Mouse (Mus musculus) myocyte (in vitro differentiated cells): ENCODE data around the gene Myo9b.

ENCODE experiments used
- CEBPB ChIP-seq: IDR thresholded peaks from 2 replicates; pipeline ENCODE4 v1.6.1; 2011; ENCODE audit warnings: mild to moderate bottlenecking, moderate library complexity; ENCODE audit not compliant: poor library complexity, insufficient read depth, severe bottlenecking
- MYOD1 ChIP-seq, 3 experiments: IDR thresholded peaks; one replicate each; pipeline ENCODE4 v1.6.1; 2011; ENCODE audit warnings: control low read depth in 2 of 3, low read depth in 2 of 3, mild to moderate bottlenecking in 2 of 3, moderate library complexity in 1 of 3; ENCODE audit not compliant: insufficient read length in 2 of 3, control insufficient read depth in 1 of 3
- POLR2AphosphoS2 ChIP-seq: IDR thresholded peaks from one replicate; pipeline ENCODE4 v1.6.1; 2011; ENCODE audit warnings: low read depth, control low read depth; ENCODE audit not compliant: insufficient read length
- TCF12 ChIP-seq: IDR thresholded peaks from one replicate; pipeline ENCODE4 v1.6.1; 2011; ENCODE audit warnings: mild to moderate bottlenecking, control low read depth; ENCODE audit not compliant: poor library complexity, insufficient read depth, severe bottlenecking

DNA sequence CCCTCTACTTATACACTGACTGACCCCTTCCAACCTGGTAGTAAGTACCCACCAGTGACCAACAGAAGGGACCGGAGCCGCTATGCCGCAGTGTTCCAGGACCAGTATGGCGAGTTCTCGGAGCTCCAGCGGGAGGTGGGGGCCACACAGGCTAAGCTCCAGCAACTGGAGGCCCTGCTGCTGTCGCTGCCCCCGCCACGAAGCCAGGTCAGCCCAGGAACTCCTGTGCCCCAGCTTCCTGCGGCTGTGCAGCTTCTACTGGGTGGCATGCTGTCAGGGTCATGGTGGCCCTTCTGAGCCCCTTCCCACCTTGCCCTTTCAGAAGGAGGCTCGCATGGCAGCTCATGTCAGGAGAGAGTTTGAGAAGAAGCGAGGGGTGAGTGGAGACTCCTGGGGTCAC is 99.9 kb downstream of the Myo9b start:
- TF ChIP-seq MYOD1 (IDR thresholded peaks at IDR 0.05; ENCODE audit: control insufficient read depth in 1 of 3, insufficient read length in 2 of 3, low read depth in 2 of 3) (no peak), CEBPB (no peak), TCF12 (no peak), POLR2AphosphoS2 (peak; percentile 64)
